Mouse (Mus musculus): ENCODE data around the gene Ppp5c.

Ppp5c gene

DNA sequence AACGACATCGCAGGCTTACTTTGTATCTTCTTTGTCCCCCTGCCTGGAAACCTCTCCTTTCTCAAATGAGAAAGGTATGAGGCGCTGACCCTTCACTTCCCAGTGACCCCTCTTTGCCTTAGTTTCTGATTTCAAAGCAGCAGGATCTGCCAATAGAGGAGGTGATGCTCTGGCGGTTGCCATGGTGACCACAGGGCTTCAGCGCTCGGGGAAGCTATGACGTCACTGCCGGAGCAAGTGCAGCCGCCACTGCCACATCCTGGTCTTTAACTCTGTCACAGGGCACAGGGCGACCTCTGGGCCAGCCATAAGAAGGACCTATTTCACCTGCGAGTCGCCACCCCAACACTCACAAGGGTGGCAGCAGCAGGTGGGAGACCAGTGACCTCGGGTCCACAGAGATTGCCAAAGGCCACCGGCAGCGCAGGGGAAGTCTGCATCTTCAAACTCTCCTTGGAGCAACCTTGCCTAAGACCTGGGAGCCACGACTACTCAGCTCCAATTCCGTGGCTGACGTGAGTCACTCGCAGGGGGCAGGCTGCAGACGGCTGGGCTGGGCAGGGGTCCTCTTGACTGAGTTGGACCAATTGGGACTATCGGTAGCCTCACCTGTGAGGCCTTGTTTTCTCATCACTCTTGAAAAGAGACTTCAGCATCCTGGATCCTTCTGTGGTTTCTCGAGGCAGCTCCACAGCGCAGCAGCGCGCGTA is 44.7 kb downstream of the Ppp5c start, which contains the start of gene Gm42372:
Gene Gm42372 (plus strand): TSS at position 228 of the 710 bp plus-strand sequence.
- DNase-seq (ENCODE audit: low read depth, low spot score), result no peak

DNA sequence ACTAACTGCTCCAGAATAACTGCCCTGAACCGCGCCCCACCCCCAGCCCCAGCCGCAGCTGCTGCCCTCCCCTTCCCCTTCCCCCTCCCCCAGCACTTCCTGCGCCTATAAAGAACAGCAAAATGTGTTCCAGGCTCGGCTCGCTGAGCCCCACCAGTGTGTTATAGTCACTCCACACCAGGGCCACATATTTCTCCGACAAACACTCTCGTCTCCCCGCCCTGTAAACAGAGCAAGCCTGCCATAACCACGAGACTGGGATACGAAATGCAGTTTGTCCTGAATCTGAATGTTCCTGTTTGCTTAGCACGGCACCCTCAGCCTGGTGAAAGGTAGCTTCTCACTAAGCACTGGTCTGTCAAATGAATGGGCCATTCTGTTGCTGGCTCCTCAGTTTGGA is 47.4 kb downstream of the Ppp5c start:
- DNase-seq (ENCODE audit: low read depth, low spot score), result no peak

DNA sequence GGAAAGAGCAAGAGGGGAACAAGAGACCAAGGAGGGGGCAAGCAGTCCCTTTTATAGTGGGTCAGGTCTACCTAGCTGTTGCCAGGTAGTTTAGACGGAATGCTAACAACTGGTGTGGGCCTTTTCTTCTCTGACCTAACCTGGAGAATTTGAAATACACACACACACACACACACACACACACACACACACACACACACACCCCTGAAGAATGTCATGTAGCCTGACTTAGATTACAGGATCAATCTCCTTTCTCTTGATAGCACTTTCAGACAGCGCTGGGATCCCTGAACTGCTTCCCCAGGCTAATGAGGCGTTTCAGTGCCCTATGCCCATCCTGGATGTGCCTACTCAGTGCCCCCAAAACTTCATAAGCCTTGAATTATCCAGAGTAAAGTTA is 49.1 kb downstream of the Ppp5c start:
- no peak for DNase-seq (ENCODE audit: low read depth, low spot score)

DNA sequence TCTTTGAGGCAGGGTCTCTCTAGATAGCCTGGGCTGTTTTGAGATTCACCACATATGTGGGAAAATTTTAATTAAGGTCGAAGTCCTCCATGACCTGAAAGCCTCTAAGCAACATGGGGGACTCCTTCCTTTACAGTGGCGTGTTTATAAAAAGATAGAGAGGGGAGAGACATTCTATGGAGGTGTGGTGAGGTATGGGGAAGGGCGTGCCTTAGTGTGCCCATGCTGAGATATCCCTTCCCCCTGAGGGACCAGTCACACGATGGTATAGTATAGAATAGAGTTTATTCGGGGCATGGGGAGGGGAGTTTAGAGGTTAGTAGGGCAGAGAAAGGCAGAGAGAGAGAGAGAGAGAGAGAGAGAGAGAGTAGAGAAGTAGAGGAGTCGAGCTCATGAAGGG is 49.6 kb downstream of the Ppp5c start:
- no peak for DNase-seq (ENCODE audit: low read depth, low spot score)

DNA sequence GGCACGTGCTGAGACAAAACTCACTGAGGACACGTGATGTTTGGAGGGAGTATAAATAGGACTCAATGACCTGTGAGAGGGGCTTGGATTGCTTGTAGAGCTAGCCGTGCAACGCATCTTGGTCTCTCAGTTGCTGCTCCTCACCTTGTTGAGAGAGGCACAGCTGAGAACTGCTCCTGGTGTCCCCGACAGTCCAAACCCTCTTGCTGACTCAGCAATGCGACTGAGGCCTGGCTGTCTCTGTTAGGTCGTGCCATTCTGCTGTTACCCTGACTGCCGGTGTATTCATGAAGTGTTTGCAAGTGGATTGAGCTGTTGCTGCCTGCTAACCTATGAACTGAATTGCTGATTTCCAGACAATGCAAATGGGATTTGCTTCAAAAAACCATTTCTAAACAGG is 51.4 kb downstream of the Ppp5c start:
- DNase-seq (ENCODE audit: low read depth, low spot score), result no peak

DNA sequence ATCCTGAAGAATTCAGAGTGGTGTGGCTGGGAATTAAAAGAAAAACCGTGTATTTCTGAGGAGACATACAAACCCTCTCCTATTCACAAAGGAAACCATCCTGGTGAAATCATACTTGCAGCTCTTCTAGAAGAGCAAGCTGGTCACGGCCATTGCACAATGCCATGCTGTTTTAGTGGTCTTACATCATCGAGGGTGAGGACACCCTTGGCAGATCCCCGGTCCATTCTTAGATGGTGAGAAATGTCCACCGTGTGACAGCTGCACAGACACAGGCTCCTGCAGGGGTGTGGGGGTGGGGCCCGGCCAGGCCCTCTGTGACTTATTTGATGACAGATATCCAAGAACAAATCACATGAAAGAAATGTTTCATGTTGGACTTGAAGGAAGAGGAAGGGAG is 53.7 kb downstream of the Ppp5c start:
- no peak for DNase-seq (ENCODE audit: low read depth, low spot score)

DNA sequence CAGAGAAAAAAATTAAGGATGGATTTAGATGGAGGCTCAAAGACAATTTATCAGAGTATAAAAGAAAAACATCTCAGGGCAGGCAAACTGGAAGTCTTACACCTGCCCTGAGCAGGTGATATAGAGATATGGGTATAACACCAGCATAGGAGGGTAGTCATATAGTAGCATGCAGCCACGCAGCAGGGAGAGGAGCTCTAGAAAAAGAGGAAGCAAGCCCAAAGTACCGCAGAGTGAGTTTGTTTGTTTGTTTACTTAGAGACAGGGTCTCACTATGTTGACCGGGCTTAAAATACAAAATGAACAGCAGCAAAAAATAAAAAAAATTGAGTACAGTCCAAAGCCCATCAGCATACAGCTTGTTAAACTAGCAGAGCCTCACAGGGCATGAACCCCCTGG is 56.6 kb downstream of the Ppp5c start:
- no peak for DNase-seq (ENCODE audit: low read depth, low spot score)

DNA sequence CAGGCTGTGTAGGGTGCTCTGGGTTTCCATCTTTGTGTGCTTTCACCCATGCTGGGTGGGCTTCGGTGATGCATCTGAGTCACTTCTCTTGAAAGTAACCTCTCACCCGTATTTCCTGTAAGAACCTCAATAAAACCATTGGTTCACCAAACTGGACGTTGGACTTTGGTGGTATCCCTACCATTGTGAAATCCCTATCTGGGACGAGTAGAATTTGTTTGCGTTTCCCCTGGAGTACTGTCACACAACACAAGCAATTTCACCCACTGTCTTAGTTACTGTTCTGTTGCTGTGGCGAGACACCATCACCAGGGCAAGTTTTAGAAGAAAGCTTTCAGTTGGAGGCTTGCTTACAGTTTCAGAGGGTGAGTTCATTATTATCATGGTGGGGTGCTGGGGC is 59.3 kb downstream of the Ppp5c start:
- no peak for DNase-seq (ENCODE audit: low read depth, low spot score)

DNA sequence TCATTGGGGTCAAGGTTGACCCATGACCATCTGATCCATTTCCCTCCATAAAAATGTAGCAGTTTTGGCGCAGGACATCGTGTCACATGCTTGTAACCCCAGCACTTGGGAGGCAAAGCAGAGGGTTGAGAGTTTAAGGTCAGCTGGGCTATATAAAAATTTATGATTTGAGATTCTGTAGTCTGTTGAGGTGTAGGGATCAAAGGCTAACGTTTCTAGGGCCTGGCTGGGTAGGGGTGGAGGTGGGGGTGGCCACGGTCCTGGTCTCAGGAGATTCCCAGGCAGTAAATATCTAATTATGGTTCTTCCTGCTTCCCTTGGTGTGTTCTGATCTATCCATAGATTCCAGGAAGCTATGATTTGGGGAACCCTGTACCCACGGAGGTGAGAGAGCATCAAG is 66.0 kb downstream of the Ppp5c start:
- DNase-seq (ENCODE audit: low read depth, low spot score), result no peak

DNA sequence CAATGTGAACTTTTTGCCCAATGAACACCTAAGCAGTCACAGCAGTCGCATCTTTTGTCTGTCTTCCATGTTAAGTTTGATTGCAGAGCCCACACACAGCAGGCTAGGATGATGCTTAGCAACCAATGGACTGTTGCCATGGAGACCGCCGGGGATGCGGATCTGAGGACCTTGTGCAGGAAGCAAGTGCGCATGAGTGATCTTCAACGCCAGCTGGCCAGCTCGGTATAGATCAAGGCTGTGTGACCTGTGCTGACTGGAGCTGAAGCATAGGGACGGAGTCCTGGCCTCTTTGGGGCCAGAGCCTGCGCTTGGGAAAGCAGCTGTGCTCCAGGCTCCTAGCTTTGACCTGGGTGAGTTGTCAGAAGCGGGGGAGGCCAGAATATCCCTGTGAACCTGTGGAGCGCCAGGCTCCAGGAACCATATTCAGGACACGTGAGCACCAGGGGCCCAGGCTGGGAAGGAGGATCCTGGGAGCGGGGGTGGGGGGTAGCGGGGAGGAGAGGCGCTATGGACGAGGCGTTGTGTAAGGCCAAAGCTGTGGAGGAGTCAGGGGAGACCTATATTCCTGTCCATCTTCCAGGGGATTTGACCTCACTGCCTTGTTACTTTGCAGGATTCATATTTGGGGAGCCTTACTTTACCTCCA is 68.1 kb downstream of the Ppp5c start, which contains the start of gene Pnmal1:
Gene Pnmal1 (plus strand): TSS at position 141 of the 649 bp plus-strand sequence.
- DNase-seq (ENCODE audit: low read depth, low spot score), result no peak

DNA sequence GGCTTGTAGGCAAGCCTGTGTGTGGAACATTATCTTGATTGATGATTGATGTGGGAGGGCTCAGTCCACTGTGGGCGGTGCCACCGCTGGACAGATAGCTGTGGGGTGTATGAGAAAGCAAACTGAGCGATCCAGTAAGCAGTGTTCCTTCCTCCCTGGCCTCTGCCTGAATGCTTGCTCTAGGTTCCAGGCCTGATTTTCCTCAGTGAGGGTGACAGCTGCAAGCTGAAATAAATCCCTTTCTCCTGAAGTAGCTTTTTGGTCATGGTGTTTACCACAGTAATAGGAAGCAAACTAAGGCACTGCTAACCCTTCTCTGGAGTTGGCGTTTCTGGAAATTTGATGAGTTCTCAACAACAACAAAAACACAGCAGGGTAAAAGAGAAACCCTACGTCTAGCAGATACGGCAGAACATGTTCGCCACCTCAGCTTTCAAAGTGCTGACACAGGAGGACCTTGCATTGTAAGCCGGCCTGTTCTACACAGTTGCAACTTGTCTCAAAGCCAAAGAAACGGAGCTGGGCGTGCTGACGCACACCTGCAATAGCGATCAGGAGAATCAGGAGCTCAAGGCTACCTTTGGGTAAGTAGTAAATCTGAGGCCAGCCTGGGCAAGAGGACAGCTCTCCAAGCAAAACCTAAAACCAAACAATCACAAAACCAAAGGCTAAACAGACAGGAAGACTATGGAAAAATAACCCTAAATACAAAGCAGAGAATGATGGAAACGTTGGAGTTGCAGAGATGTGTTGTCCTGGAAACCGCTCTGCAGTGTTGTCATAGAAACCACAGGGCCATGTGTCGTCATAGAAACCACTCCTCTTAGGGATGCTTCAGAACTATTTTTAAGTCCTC is 71.1 kb downstream of the Ppp5c start:
- DNase-seq (ENCODE audit: low read depth, low spot score), result no peak

DNA sequence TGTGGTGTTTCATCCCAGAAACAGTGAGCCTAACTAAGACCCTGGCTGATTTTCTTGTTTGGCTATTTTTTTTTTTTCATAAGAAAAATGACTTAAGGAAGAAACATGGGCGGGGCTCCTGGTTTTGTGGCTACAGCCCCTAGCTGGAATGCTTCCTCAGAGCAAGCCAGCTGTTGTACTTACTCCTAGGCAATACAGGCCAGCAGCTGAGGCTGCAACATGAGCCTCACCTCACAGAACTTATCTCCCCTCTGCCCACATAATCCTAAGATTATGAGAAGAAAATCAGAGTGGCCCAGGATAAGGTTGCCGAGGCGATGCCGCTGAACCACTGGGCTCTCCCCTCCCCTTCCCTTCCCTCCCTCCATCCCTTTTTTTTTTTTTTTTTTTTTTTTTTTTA is 72.0 kb downstream of the Ppp5c start:
- no peak for DNase-seq (ENCODE audit: low read depth, low spot score)

All from c-Kit-negative CD71-positive TER-119-positive erythroid progenitor cells, embryonic 14.5 days (primary cell).